Mouse (Mus musculus): ENCODE data around the gene Wars2. TPM values are rescaled to one million over a fixed set of nuclear protein-coding genes. Genes with fewer than 3 reads are reported as not detected.

The Wars2 gene
- polyA plus RNA-seq (2014; fragmentation: Illumina TruSeq; extraction: RNeasy Lipid Tissue Mini Kit (QIAGEN cat#74804); ENCODE audit: low read depth, low replicate concordance): 1.6 TPM

GRCm38 (mm10) chr3:99140940-99141854 lies at the start of gene Wars2:
TSS of gene Wars2 (plus strand) at chr3:99141068.

GRCm38 (mm10) chr3:99240213-99240720 lies 99.4 kb downstream of the Wars2 start, which contains the start of gene Tbx15:
TSS of gene Tbx15 (plus strand) at chr3:99240381.

Other genes with a start within 250 kb of the Wars2 start
- 6.0 TPM for gene Hao2, start 247.8 kb upstream of the Wars2 start, polyA plus RNA-seq (2014; fragmentation: Illumina TruSeq; extraction: RNeasy Lipid Tissue Mini Kit (QIAGEN cat#74804); ENCODE audit: low read depth, low replicate concordance)
- gene Tbx15, start 99.3 kb downstream of the Wars2 start, polyA plus RNA-seq (2014; fragmentation: Illumina TruSeq; extraction: RNeasy Lipid Tissue Mini Kit (QIAGEN cat#74804); ENCODE audit: low read depth, low replicate concordance): 0.38 TPM